Mouse (Mus musculus) midbrain, embryonic 15.5 days (tissue): ENCODE data around the gene Fshb. TPM values are rescaled to one million over a fixed set of nuclear protein-coding genes. Genes with fewer than 3 reads are reported as not detected.

Experiments
- ATAC-seq: fragments of 200-750 bp; cut with Nextera tagmentation; replicated peaks from 2 replicates; pipeline ENCODE4 v1.8.0; 2017; ENCODE audit warnings: moderate TSS enrichment
- H3K27ac ChIP-seq: fragments of 300-500 bp; sonication (generic); 2 replicates; pipeline ENCODE4 v1.5.1; 2015; ENCODE audit warnings: mild to moderate bottlenecking, inconsistent platforms
- H3K27me3 ChIP-seq: fragments of 300-500 bp; sonication (generic); replicated peaks from 2 replicates; pipeline ENCODE4 v1.6.1; 2015; ENCODE audit warnings: inconsistent platforms
- H3K36me3 ChIP-seq: fragments of 300-500 bp; sonication (generic); replicated peaks from 2 replicates; pipeline ENCODE4 v1.6.1; 2015; ENCODE audit warnings: inconsistent platforms
- H3K4me1 ChIP-seq: fragments of 300-500 bp; sonication (generic); 2 replicates; pipeline ENCODE4 v1.6.1; 2015; ENCODE audit warnings: inconsistent platforms
- H3K4me2 ChIP-seq: fragments of 300-500 bp; sonication (generic); 2 replicates; pipeline ENCODE4 v1.6.1; 2015; ENCODE audit warnings: inconsistent platforms, mild to moderate bottlenecking, moderate library complexity
- H3K4me3 ChIP-seq: fragments of 300-500 bp; sonication (generic); 2 replicates; pipeline ENCODE4 v1.5.1; 2015; ENCODE audit warnings: mild to moderate bottlenecking, inconsistent platforms
- H3K9ac ChIP-seq: fragments of 300-500 bp; sonication (generic); 2 replicates; pipeline ENCODE4 v1.6.1; 2015; ENCODE audit warnings: mild to moderate bottlenecking, inconsistent platforms
- H3K9me3 ChIP-seq: fragments of 300-500 bp; sonication (generic); 2 replicates; pipeline ENCODE4 v1.6.1; 2016; ENCODE audit warnings: inconsistent platforms
- WGBS: fragments of 180-500 bp; shearing (Covaris S2); methylation state at CpG from one replicate; pipeline ENCODE4 v1.1.7; 2015; ENCODE audit warnings: mixed read lengths; 5-methylcytosine and 5-hydroxymethylcytosine counted together
- polyA plus RNA-seq: library from polyadenylated mRNA; unstranded; fragments of >200 nt; fragmentation: Nextera tagmentation; extraction: Ambion mirVana; gene quantifications from 2 replicates; pipeline ENCODE4 v1.2.1, GENCODE M21; 2015

The Fshb gene
- polyA plus RNA-seq, 1 experiment from 2014 or later = not detected

- 86% methylated on average over 3 of the region's 3 CpGs for WGBS
- Histone ChIP-seq H3K9ac (no peak overlapping the region), H3K4me1 (no peaks in the 10 kb centered on the region), H3K9me3 (no peaks in the 10 kb centered on the region), H3K27ac (no peak overlapping the region), H3K36me3 (no peaks in the 10 kb centered on the region), H3K4me3 (no peak overlapping the region), H3K4me2 (no peak overlapping the region), H3K27me3 (no peaks in the 10 kb centered on the region)
- no peak for ATAC-seq
These were observed 53.1 kb downstream of the Fshb start for GRCm38 (mm10) chr2:107006378-107006777.

Other genes with a start within 250 kb of the Fshb start
- gene Arl14ep, start 85.2 kb downstream of the Fshb start, polyA plus RNA-seq = 32.0 and 34.4 TPM in 2 replicates
- gene Kcna4, start 231.0 kb upstream of the Fshb start, polyA plus RNA-seq = 9.3 and 9.6 TPM in 2 replicates